Mouse (Mus musculus) cerebellum, adult 2 months (tissue): ENCODE measurements at regions not wholly inside any gene's neighbourhood (a gene's known extent, or its start where the extent isn't known, plus 50 kb on each side); places are given as distances from the start of the nearest gene placed in this dataset.

Source experiments
- CTCF ChIP-seq: fragments of 200-500 bp; IDR thresholded peaks from 2 replicates; pipeline ENCODE4 v1.5.1; 2011; ENCODE audit warnings: low read depth, mild to moderate bottlenecking, control low read depth, low read length, moderate library complexity, borderline replicate concordance; ENCODE audit not compliant: insufficient read depth
- POLR2A ChIP-seq: fragments of 200-500 bp; IDR thresholded peaks from 2 replicates; pipeline ENCODE4 v1.6.1; 2011; ENCODE audit warnings: low read length, control low read depth, borderline replicate concordance; ENCODE audit not compliant: insufficient read depth

DNA sequence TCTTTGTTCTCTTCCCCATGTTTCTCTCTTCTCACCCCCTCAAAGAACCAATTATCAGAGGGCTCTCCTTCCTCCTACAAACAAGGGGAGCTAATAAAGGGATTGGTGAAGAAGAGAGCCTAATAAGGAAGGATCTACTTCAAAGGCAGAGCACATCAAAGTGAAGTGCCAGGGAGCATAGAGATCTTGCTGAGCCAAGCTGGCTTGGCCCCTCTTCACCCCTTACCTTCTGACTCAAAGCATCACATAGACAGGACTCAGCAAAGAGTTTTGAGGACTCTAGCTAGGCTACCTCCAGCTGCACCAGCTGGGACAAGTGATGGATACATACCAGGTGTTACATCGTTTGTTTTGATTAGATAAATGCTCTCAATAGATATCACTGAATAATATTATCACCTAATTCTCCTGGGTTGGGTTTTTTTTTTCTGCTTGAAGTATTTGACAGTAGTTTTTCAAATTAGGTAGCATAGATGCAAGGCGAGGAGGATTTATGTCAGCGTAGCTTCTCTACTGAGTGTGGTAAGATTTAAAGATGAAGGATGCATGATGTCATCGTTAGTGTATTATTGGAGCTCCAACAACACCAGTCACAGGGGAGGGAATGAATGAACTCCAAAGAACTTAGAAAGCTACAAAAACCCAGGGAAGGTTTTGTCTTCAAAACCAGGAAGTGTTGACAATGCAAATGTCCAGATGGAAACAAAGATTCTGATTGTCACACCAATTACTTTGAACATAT, 69.1 kb upstream of the Prr30 start:
- TF ChIP-seq CTCF = no peak
- no peak for TF ChIP-seq POLR2A
